Mouse (Mus musculus) C2C12 (cell line): ENCODE measurements around the gene Nuak1. TPM values are rescaled to one million over a fixed set of nuclear protein-coding genes. Genes with fewer than 3 reads are reported as not detected.

Source experiments
- H3K27me3 ChIP-seq: one replicate; pipeline ENCODE4 v1.6.1; 2011; ENCODE audit not compliant: control insufficient read depth, insufficient read depth, insufficient read length
- H3K36me3 ChIP-seq: one replicate; pipeline ENCODE4 v1.6.1; 2011; ENCODE audit not compliant: control insufficient read depth, insufficient read depth
- H3K4me3 ChIP-seq: one replicate; pipeline ENCODE4 v1.5.1; 2011; ENCODE audit warnings: mild to moderate bottlenecking, control low read depth; ENCODE audit not compliant: poor library complexity, insufficient read depth, severe bottlenecking
- H3K79me2 ChIP-seq: one replicate; pipeline ENCODE4 v1.6.1; 2011; ENCODE audit not compliant: control insufficient read depth, insufficient read depth
- H3K79me3 ChIP-seq: one replicate; pipeline ENCODE4 v1.6.1; 2011; ENCODE audit warnings: low read depth, control low read depth
- H3ac ChIP-seq: one replicate; pipeline ENCODE3; 2011; ENCODE audit warnings: low read depth; ENCODE audit not compliant: control insufficient read depth, insufficient read length
- CEBPB ChIP-seq: IDR thresholded peaks from one replicate; pipeline ENCODE4 v1.6.1; 2011; ENCODE audit warnings: low read depth, mild to moderate bottlenecking, control low read depth, moderate library complexity
- CTCF ChIP-seq: IDR thresholded peaks from one replicate; pipeline ENCODE4 v1.5.1; 2011; ENCODE audit not compliant: control insufficient read depth, insufficient read depth, insufficient read length
- FOSL1 ChIP-seq: IDR thresholded peaks from one replicate; pipeline ENCODE4 v1.8.0; 2011; ENCODE audit warnings: mild to moderate bottlenecking, low read length; ENCODE audit not compliant: poor library complexity, insufficient read depth, severe bottlenecking
- MAX ChIP-seq: IDR thresholded peaks from one replicate; pipeline ENCODE4 v1.6.1; 2011; ENCODE audit warnings: mild to moderate bottlenecking, control low read depth
- MYOD1 ChIP-seq: IDR thresholded peaks from one replicate; pipeline ENCODE4 v1.6.1; 2011; ENCODE audit warnings: low read depth; ENCODE audit not compliant: control insufficient read depth, insufficient read length
- MYOG ChIP-seq: IDR thresholded peaks from one replicate; pipeline ENCODE4 v1.6.1; 2011; ENCODE audit not compliant: control insufficient read depth, insufficient read length; ENCODE audit errors: extremely low read depth
- USF1 ChIP-seq: IDR thresholded peaks from one replicate; pipeline ENCODE4 v1.6.1; 2011; ENCODE audit warnings: low read depth, mild to moderate bottlenecking, control low read depth, moderate library complexity
- polyA plus RNA-seq: library from polyadenylated mRNA; unstranded; fragments of >200 nt; fragmentation: generic; extraction: Trizol; gene quantifications from one replicate; pipeline ENCODE4 v1.2.1, GENCODE M21; 2012; ENCODE audit warnings: missing spikeins

The Nuak1 gene
- polyA plus RNA-seq, 1 experiment, result 15.2 TPM

GRCm38 (mm10) chr10:84465511-84465910, 25.1 kb upstream of the Nuak1 start:
- Histone ChIP-seq H3K27me3 (no peaks in the 10 kb centered on the region), H3K4me3 (no peak overlapping the region), H3K79me3 (no peaks in the 10 kb centered on the region), H3K79me2 (no peaks in the 10 kb centered on the region), H3K36me3 (no peaks in the 10 kb centered on the region), H3ac (no peak overlapping the region)
- TF ChIP-seq USF1, result peak; percentile 72
- no peak for TF ChIP-seq CTCF
- TF ChIP-seq MAX, result no peak
- TF ChIP-seq CEBPB, result no peak
- no peak for TF ChIP-seq MYOD1
- no peak for TF ChIP-seq MYOG

GRCm38 (mm10) chr10:84460420-84461101, 20.2 kb upstream of the Nuak1 start:
- H3K79me2 ChIP-seq, result no peaks in the 10 kb centered on the region
- H3ac ChIP-seq, result no peak overlapping the region
- no peaks in the 10 kb centered on the region for H3K36me3 ChIP-seq
- H3K79me3 ChIP-seq, result no peaks in the 10 kb centered on the region
- H3K27me3 ChIP-seq, result no peaks in the 10 kb centered on the region
- TF ChIP-seq MYOD1 (no peak), MYOG (no peak), CTCF (no peak), FOSL1 (no peak), USF1 (no peak), MAX (no peak), CEBPB (no peak)
- H3K4me3 ChIP-seq, result no peak overlapping the region

- H3K4me3 ChIP-seq, result no peak overlapping the region
- H3ac ChIP-seq, result no peak overlapping the region
- H3K27me3 ChIP-seq, result no peaks in the 10 kb centered on the region
- no peaks in the 10 kb centered on the region for H3K36me3 ChIP-seq
- H3K79me3 ChIP-seq, result no peaks in the 10 kb centered on the region
- TF ChIP-seq MAX (no peak), FOSL1 (no peak), CTCF (no peak), USF1 (no peak)
- H3K79me2 ChIP-seq, result no peaks in the 10 kb centered on the region
Observed at GRCm38 (mm10) chr10:84458094-84458493, 17.7 kb upstream of the Nuak1 start.

GRCm38 (mm10) chr10:84457539-84457938, 17.1 kb upstream of the Nuak1 start:
- Histone ChIP-seq H3K27me3 (no peaks in the 10 kb centered on the region), H3K4me3 (no peak overlapping the region), H3K79me2 (no peaks in the 10 kb centered on the region), H3K36me3 (no peaks in the 10 kb centered on the region), H3ac (no peak overlapping the region), H3K79me3 (no peaks in the 10 kb centered on the region)
- TF ChIP-seq USF1, result no peak
- no peak for TF ChIP-seq MYOD1
- TF ChIP-seq CEBPB, result no peak
- TF ChIP-seq MYOG, result no peak
- no peak for TF ChIP-seq CTCF
- no peak for TF ChIP-seq MAX
- no peak for TF ChIP-seq FOSL1

GRCm38 (mm10) chr10:84456632-84457320, 16.4 kb upstream of the Nuak1 start:
- no peaks in the 10 kb centered on the region for H3K36me3 ChIP-seq
- TF ChIP-seq USF1 (no peak), MYOD1 (no peak), MYOG (no peak), MAX (no peak), CEBPB (no peak), CTCF (no peak), FOSL1 (no peak)
- no peaks in the 10 kb centered on the region for H3K79me3 ChIP-seq
- H3K27me3 ChIP-seq, result no peaks in the 10 kb centered on the region
- no peaks in the 10 kb centered on the region for H3K79me2 ChIP-seq
- H3K4me3 ChIP-seq, result no peak overlapping the region
- H3ac ChIP-seq, result no peak overlapping the region

- no peak for TF ChIP-seq CTCF
- no peak for TF ChIP-seq CEBPB
- no peak for TF ChIP-seq MYOG
- no peak for TF ChIP-seq FOSL1
- no peak for TF ChIP-seq USF1
- TF ChIP-seq MAX, result no peak
- TF ChIP-seq MYOD1, result no peak
- Histone ChIP-seq H3K4me3 (no peak overlapping the region), H3K79me3 (no peaks in the 10 kb centered on the region), H3K36me3 (no peaks in the 10 kb centered on the region), H3K79me2 (no peaks in the 10 kb centered on the region), H3K27me3 (no peaks in the 10 kb centered on the region), H3ac (no peak overlapping the region)
Observed at GRCm38 (mm10) chr10:84451883-84452282, 11.5 kb upstream of the Nuak1 start.
